Mouse (Mus musculus) liver, adult 2 months (tissue): ENCODE measurements around the gene Gm20388.

Experiments used
- CTCF ChIP-seq: fragments of 200-500 bp; IDR thresholded peaks from 2 replicates; pipeline ENCODE4 v1.5.1; 2011; ENCODE audit warnings: low read depth, low read length, control low read depth
- POLR2A ChIP-seq: fragments of 200-500 bp; IDR thresholded peaks from 2 replicates; pipeline ENCODE4 v1.6.1; 2011; ENCODE audit warnings: low read length, control low read depth; ENCODE audit not compliant: insufficient read depth; ENCODE audit errors: extremely low read depth

DNA sequence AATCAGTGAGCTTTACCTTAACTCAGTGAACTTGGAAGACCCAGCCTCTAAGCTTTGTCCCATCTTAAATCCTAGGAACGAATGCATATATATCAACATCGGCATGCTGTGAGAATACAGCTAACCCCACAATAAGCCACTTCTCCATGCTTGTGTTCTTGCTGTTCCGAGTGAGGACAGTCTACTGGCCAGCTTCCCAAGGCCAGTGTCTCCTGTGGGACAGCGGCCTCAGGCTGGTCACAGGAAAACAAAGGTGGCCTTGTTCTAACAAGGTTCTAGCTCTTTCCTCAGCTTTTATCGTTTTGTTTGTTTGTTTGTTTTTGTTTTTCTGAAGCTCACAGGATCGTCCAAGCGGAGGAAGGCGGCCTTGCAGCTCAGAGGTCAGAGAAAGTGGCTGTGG, 3823.8 kb downstream of the Gm20388 start:
- TF ChIP-seq CTCF (no peak), POLR2A (no peak)
